Mouse (Mus musculus): ENCODE measurements around the gene Rad51. TPM values are rescaled to one million over a fixed set of nuclear protein-coding genes. Genes with fewer than 3 reads are reported as not detected.

Rad51 gene
- total and polyA plus RNA-seq, 2 experiments from 2014 or later, result 3.8 to 9.0 TPM

- DNase-seq (ENCODE audit: low spot score) (no peak), ATAC-seq (no peak)
- Histone ChIP-seq H3K9me3 (ENCODE audit: low read length) (no peaks in the 10 kb centered on the region), H3K27ac (no peak overlapping the region), H3K4me2 (ENCODE audit: low read depth, low read length) (no peak overlapping the region), H3K27me3 (ENCODE audit: insufficient read depth, low read length) (no peaks in the 10 kb centered on the region), H3K4me3 (ENCODE audit: low read length) (no peak overlapping the region), H3K4me1 (ENCODE audit: insufficient read depth, low read length) (0 out of 2 replicates have a peak, but pooled peaks cover 5% of the 10 kb centered on the region), H3K9ac (replicated peaks; ENCODE audit: low read length) (no peak overlapping the region), H3K36me3 (ENCODE audit: insufficient read depth, low read length) (peaks cover 33% of the 10 kb centered on the region)
- 73% methylated on average over 2 of the region's 2 CpGs for WGBS
- TF ChIP-seq CTCF (IDR thresholded peaks at IDR 0.05; ENCODE audit: low read depth), result no peak
Observed at GRCm38 (mm10) chr2:119154683-119155082, 42.1 kb downstream of the Rad51 start.

GRCm38 (mm10) chr2:119155388-119155787 is 42.8 kb downstream of the Rad51 start:
- Histone ChIP-seq H3K4me3 (ENCODE audit: low read length) (no peak overlapping the region; the same call in 1 of the 2 replicates), H3K27me3 (ENCODE audit: insufficient read depth, low read length) (no peaks in the 10 kb centered on the region), H3K4me2 (ENCODE audit: low read depth, low read length) (peak overlapping the region; percentile 96), H3K4me1 (ENCODE audit: insufficient read depth, low read length) (0 out of 2 replicates have a peak, but pooled peaks cover 5% of the 10 kb centered on the region), H3K9ac (replicated peaks; ENCODE audit: low read length) (no peak overlapping the region), H3K27ac (no peak overlapping the region), H3K9me3 (ENCODE audit: low read length) (no peaks in the 10 kb centered on the region), H3K36me3 (ENCODE audit: insufficient read depth, low read length) (peaks cover 27% of the 10 kb centered on the region)
- ATAC-seq, result no peak
- DNase-seq (ENCODE audit: low spot score), result no peak
- TF ChIP-seq CTCF (IDR thresholded peaks at IDR 0.05; ENCODE audit: low read depth), result no peak
- WGBS, result 87% methylated on average over 9 of the region's 9 CpGs

GRCm38 (mm10) chr2:119156081-119156680 is 43.6 kb downstream of the Rad51 start:
- Histone ChIP-seq H3K4me1 (ENCODE audit: insufficient read depth, low read length) (0 out of 2 replicates have a peak, but pooled peaks cover 5% of the 10 kb centered on the region), H3K27ac (peak overlapping the region; percentile 83), H3K4me3 (ENCODE audit: low read length) (peak overlapping the region; percentile 99), H3K27me3 (ENCODE audit: insufficient read depth, low read length) (no peaks in the 10 kb centered on the region), H3K9me3 (ENCODE audit: low read length) (no peaks in the 10 kb centered on the region), H3K4me2 (ENCODE audit: low read depth, low read length) (peak overlapping the region; percentile 96), H3K36me3 (ENCODE audit: insufficient read depth, low read length) (peaks cover 22% of the 10 kb centered on the region), H3K9ac (replicated peaks; ENCODE audit: low read length) (peak overlapping the region; percentile 91)
- 7% methylated on average over 34 of the region's 34 CpGs for WGBS
- ATAC-seq (no peak; the same call in 1 of the 2 replicates), DNase-seq (ENCODE audit: low spot score) (peak; percentile 12)
- no peak for TF ChIP-seq CTCF (IDR thresholded peaks at IDR 0.05; ENCODE audit: low read depth)

GRCm38 (mm10) chr2:119156681-119157572 is 44.3 kb downstream of the Rad51 start, which contains the start of gene Rmdn3:
Rmdn3 (minus strand) TSS chr2:119157034.
- H3K4me1 ChIP-seq (ENCODE audit: insufficient read depth, low read length), result 0 out of 2 replicates have a peak, but pooled peaks cover 5% of the 10 kb centered on the region
- under 1% methylated on average over 51 of the region's 57 CpGs for WGBS
- H3K4me2 ChIP-seq (ENCODE audit: low read depth, low read length), result peak within 1 kb of the TSS; percentile 96
- peak; percentile 42 for TF ChIP-seq CTCF (IDR thresholded peaks at IDR 0.05; ENCODE audit: low read depth)
- H3K27ac ChIP-seq, result peak within 1 kb of the TSS; percentile 83
- ATAC-seq (peak; percentile 94), DNase-seq (ENCODE audit: low spot score) (peak; percentile 98)
- no peaks in the 10 kb centered on the region for H3K27me3 ChIP-seq (ENCODE audit: insufficient read depth, low read length)
- no peaks in the 10 kb centered on the region for H3K9me3 ChIP-seq (ENCODE audit: low read length)
- peaks cover 15% of the 10 kb centered on the region for H3K36me3 ChIP-seq (ENCODE audit: insufficient read depth, low read length)
- peak within 1 kb of the TSS; percentile 99 for H3K4me3 ChIP-seq (ENCODE audit: low read length)
- peak within 1 kb of the TSS; percentile 91 for H3K9ac ChIP-seq (replicated peaks; ENCODE audit: low read length)

- no peak for DNase-seq (ENCODE audit: low spot score)
- no peak overlapping the region for H3K4me3 ChIP-seq (ENCODE audit: low read length)
- peaks cover 7% of the 10 kb centered on the region for H3K36me3 ChIP-seq (ENCODE audit: insufficient read depth, low read length)
- H3K27ac ChIP-seq, result no peak overlapping the region
- H3K27me3 ChIP-seq (ENCODE audit: insufficient read depth, low read length), result no peaks in the 10 kb centered on the region
- no peak overlapping the region for H3K9ac ChIP-seq (replicated peaks; ENCODE audit: low read length)
- TF ChIP-seq CTCF (IDR thresholded peaks at IDR 0.05; ENCODE audit: low read depth), result no peak
- no peak for ATAC-seq
- H3K9me3 ChIP-seq (ENCODE audit: low read length), result no peaks in the 10 kb centered on the region
- H3K4me2 ChIP-seq (ENCODE audit: low read depth, low read length), result no peak overlapping the region
- H3K4me1 ChIP-seq (ENCODE audit: insufficient read depth, low read length), result 0 out of 2 replicates have a peak, but pooled peaks cover 5% of the 10 kb centered on the region
Observed at GRCm38 (mm10) chr2:119157836-119158235, 45.2 kb downstream of the Rad51 start.

GRCm38 (mm10) chr2:119161247-119161646 is 48.7 kb downstream of the Rad51 start:
- WGBS, result 28% methylated on average over 2 of the region's 2 CpGs
- H3K36me3 ChIP-seq (ENCODE audit: insufficient read depth, low read length), result no peaks in the 10 kb centered on the region
- H3K9ac ChIP-seq (replicated peaks; ENCODE audit: low read length), result no peak overlapping the region

More at GRCm38 (mm10) chr2:119161247-119161646, 48.7 kb downstream of the Rad51 start:
- Histone ChIP-seq H3K4me2 (ENCODE audit: low read depth, low read length) (no peak overlapping the region), H3K27me3 (ENCODE audit: insufficient read depth, low read length) (peaks cover 3% of the 10 kb centered on the region; the same call in 1 of the 2 replicates), H3K9me3 (ENCODE audit: low read length) (no peaks in the 10 kb centered on the region), H3K27ac (no peak overlapping the region), H3K4me1 (ENCODE audit: insufficient read depth, low read length) (no peaks in the 10 kb centered on the region), H3K4me3 (ENCODE audit: low read length) (no peak overlapping the region)
- TF ChIP-seq CTCF (IDR thresholded peaks at IDR 0.05; ENCODE audit: low read depth), result no peak
- ATAC-seq (no peak), DNase-seq (ENCODE audit: low spot score) (no peak)

Measured in hindbrain, postnatal 0 days (tissue).